Mouse (Mus musculus): ENCODE measurements around the gene Dhrs13. TPM values are rescaled to one million over a fixed set of nuclear protein-coding genes. Genes with fewer than 3 reads are reported as not detected.

Gene Dhrs13
- 13.1 and 22.1 TPM in 2 replicates for polyA plus RNA-seq (2015; fragmentation: Nextera tagmentation; extraction: Ambion mirVana)

DNA sequence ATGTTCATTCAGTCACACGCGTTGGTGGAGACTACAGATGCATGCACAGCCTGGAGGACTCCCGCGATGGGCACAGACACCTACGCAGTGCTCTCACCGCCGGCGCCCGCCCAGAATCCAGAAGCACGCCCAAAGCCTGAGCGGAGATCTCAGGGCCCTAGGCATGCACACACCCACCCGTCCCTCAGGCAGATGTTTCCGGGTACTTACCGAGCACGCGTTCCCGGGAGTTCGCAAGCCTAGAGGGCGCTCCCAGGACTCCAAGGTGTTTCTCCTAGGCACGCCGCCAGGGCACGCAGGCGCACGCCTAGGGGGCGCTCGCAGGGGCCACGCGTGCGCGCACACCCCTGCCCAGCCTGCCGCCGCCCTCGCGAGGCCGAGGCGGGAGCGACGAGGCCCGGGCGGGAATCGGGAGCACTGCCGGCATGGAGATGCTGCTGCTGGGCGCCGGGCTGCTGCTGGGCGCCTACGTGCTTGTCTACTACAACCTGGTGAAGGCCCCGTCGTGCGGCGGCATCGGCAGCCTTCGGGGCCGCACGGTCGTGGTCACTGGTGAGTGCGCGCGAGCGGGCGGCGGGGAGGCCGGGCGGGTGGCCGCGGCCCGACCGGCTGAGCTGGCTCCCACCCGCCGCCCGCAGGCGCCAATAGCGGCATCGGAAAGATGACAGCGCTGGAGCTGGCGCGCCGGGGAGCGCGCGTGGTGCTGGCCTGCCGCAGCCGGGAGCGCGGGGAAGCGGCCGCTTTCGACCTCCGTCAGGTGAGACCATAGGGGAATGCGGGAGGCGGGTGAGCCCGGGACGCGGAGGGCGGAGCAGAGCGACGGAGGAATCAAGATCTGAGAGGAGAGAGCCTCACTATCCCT is at the start of gene Dhrs13:
Gene Dhrs13, plus strand, starts transcription at position 334 of the 862 bp plus-strand sequence.

DNA sequence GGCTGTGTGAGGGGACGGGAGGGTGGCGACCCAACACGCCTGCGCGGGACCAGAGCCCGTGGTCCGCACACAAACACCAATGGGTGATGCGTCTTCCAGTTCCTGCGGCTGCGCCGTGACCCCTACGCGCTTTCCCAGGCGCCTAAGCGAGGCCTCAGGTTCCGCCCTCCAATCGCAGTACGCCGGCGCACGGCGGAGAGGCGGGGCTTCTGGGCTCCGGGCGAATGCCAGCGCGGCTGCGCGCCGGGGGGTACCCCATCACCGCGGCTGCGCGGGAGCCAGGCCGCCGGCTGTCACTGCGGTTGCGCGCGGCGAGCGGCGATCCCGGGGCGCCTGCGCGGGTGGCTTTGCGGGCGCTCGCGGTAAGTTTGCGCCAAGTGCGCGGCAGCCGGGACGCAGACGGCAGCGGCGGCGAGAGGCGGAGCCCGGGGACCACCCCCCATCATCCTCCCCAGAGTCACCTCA is 49.6 kb upstream of the Dhrs13 start, which contains the start of gene Phf12:
Gene Phf12, plus strand, starts transcription at position 314 of the 465 bp plus-strand sequence.

DNA sequence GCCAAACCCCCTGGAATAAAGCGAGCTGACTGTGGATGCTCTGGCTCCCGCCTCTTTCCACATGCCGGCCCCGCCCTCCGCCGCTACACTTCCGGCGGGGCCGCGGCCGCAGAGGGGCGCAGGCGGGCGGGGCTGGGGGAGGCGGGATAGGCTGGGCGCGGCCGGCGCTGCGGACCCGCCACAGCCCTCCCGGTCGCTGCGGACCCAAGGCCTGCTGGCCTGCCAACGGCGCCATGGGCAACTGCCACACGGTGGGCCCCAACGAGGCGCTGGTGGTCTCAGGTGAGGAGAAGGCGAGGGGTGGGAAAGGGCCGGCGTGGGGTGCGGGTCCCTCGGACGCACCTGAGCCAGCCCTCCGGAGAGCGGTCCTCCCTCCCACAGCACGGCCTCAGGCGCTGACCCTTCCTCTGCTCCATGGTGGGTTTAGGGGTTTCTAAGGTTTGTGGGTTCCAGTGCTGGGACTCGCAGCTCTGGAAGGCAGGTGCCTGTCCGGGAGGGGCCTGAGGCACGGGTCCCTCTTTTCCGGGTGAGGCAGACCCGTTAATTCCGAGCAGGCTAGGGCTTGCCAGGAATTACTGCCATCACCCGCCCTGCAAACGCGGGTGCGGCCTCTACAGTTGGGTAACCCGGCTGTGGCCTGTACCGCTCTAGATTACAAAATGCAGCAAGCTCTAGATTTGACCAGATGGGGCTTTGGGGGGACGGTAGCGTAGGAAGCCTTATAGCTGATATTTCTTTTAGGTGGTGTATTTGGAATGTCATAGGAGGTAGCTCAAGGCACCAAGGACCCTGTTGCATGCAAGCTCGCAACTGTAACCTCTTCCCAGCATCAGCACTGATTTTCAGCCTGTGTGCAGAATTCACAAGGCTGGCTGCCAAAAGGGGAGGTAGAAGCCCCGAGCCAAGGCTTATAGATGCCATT is 6.0 kb downstream of the Dhrs13 start, which contains the start of gene Flot2:
Gene Flot2, plus strand, starts transcription at position 101 of the 922 bp plus-strand sequence.

DNA sequence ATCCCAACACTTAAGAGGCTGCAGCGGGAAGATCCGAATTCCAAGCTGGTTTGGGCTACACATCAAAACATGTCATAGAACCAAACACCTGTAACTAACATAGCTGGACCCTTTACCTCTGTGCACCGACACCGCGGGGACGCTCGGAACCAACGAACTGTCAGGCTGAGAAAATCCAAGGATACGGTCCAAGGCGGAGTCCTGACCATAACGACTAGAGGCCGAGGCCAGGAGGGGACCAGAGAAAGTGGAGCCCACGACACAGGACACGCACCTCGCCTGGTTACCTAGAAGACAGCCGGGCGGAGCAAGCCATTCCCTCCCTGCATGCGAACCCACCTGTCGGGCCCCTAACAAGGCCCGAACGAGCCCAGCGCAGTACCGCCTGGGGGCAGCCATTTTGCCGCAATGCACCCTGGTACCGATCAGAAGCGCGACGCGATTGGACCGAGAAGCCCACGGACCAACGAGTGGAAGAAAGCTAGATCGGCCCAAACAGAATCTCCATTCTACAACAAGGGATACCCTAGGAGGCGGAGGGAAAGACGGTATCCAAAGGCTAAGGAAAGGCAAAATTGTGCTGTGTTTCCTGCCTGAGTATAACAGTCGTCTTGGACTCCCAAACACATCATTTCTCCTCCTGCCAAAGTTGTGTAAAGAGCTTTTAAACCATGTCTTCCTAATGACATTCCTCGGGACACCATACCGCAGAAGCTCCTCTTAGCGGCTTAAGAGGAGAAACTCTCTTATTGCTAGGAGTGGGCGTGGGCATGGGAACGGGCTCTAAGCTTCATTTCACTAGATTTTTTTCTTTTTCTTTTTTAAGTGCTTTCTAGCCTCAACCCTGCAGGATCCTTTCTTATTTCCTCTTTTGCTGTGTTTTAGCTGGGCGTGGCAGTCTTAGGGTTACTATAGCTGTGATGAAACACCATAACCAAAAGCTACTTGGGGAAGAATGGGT is 48.2 kb downstream of the Dhrs13 start, which contains the start of gene Eral1:
Gene Eral1, minus strand, starts transcription at position 423 of the 961 bp plus-strand sequence.

Small RNA genes lying within 50 kb of the gene (microRNA-seq; reads per million reads assigned to microRNA genes)
- gene Mir144 (ENCODE audit: borderline replicate concordance, insufficient number of aligned reads), result 44.8 reads per million, percentile 33 among the genes with 10 or more reads in this experiment
- not detected for gene Mir451a (ENCODE audit: borderline replicate concordance, insufficient number of aligned reads)
- not detected for gene Mir451b (ENCODE audit: borderline replicate concordance, insufficient number of aligned reads)

Other genes starting within 250 kb of the Dhrs13 start
- gene Gm10277, start 244.5 kb upstream of the Dhrs13 start, polyA plus RNA-seq (2015; fragmentation: Nextera tagmentation; extraction: Ambion mirVana), result 0.17 and 0.88 TPM in 2 replicates
- 3.2 and 6.5 TPM in 2 replicates for gene Pipox, start 138.2 kb upstream of the Dhrs13 start, polyA plus RNA-seq (2015; fragmentation: Nextera tagmentation; extraction: Ambion mirVana)
- gene Sez6, start 101.5 kb upstream of the Dhrs13 start, polyA plus RNA-seq (2015; fragmentation: Nextera tagmentation; extraction: Ambion mirVana), result 1.5 and 1.8 TPM in 2 replicates
- 9.1 and 13.1 TPM in 2 replicates for gene Phf12, start 49.5 kb upstream of the Dhrs13 start, polyA plus RNA-seq (2015; fragmentation: Nextera tagmentation; extraction: Ambion mirVana)
- gene Flot2, start 5.7 kb downstream of the Dhrs13 start, polyA plus RNA-seq (2015; fragmentation: Nextera tagmentation; extraction: Ambion mirVana), result 73.4 and 83.2 TPM in 2 replicates
- 18.5 and 31.0 TPM in 2 replicates for gene Eral1, start 48.1 kb downstream of the Dhrs13 start, polyA plus RNA-seq (2015; fragmentation: Nextera tagmentation; extraction: Ambion mirVana)
- 7.7 and 11.3 TPM in 2 replicates for gene Fam222b, start 62.4 kb downstream of the Dhrs13 start, polyA plus RNA-seq (2015; fragmentation: Nextera tagmentation; extraction: Ambion mirVana)
- 26.5 and 29.7 TPM in 2 replicates for gene Traf4, start 133.3 kb downstream of the Dhrs13 start, polyA plus RNA-seq (2015; fragmentation: Nextera tagmentation; extraction: Ambion mirVana)
- 12.4 and 15.0 TPM in 2 replicates for gene Nek8, start 144.4 kb downstream of the Dhrs13 start, polyA plus RNA-seq (2015; fragmentation: Nextera tagmentation; extraction: Ambion mirVana)
- gene Tlcd1, start 144.4 kb downstream of the Dhrs13 start, polyA plus RNA-seq (2015; fragmentation: Nextera tagmentation; extraction: Ambion mirVana), result 43.8 and 59.8 TPM in 2 replicates
- 1,480 and 1,753 TPM in 2 replicates for gene Rpl23a, start 151.3 kb downstream of the Dhrs13 start, polyA plus RNA-seq (2015; fragmentation: Nextera tagmentation; extraction: Ambion mirVana)
- 133 and 149 TPM in 2 replicates for gene Rab34, start 156.2 kb downstream of the Dhrs13 start, polyA plus RNA-seq (2015; fragmentation: Nextera tagmentation; extraction: Ambion mirVana)
- 6.5 and 7.8 TPM in 2 replicates for gene Proca1, start 161.1 kb downstream of the Dhrs13 start, polyA plus RNA-seq (2015; fragmentation: Nextera tagmentation; extraction: Ambion mirVana)
- gene Sdf2, start 213.5 kb downstream of the Dhrs13 start, polyA plus RNA-seq (2015; fragmentation: Nextera tagmentation; extraction: Ambion mirVana), result 161 and 193 TPM in 2 replicates
- gene Supt6, start 213.7 kb downstream of the Dhrs13 start, polyA plus RNA-seq (2015; fragmentation: Nextera tagmentation; extraction: Ambion mirVana), result 12.5 and 14.4 TPM in 2 replicates
- gene 2610507B11Rik, start 229.5 kb downstream of the Dhrs13 start, polyA plus RNA-seq (2015; fragmentation: Nextera tagmentation; extraction: Ambion mirVana), result 39.8 and 70.6 TPM in 2 replicates